Mouse (Mus musculus) G1E (cell line): ENCODE results near the gene Magi1.

Experiments used
- CTCF ChIP-seq: IDR thresholded peaks from 2 replicates; pipeline ENCODE4 v1.5.1; 2012; ENCODE audit warnings: low read depth, low read length, inconsistent platforms, mixed read lengths
- GATA1 ChIP-seq: IDR thresholded peaks from 2 replicates; pipeline ENCODE4 v1.6.1; 2012; ENCODE audit warnings: borderline replicate concordance, low read length, inconsistent platforms, mixed read lengths
- GATA2 ChIP-seq: IDR thresholded peaks from 2 replicates; pipeline ENCODE4 v1.6.1; 2012; ENCODE audit warnings: low read depth, low read length, inconsistent platforms, borderline replicate concordance
- POLR2AphosphoS5 ChIP-seq: IDR thresholded peaks from 2 replicates; pipeline ENCODE4 v1.6.1; 2012; ENCODE audit warnings: low read depth, low read length, inconsistent platforms; ENCODE audit not compliant: insufficient replicate concordance
- TAL1 ChIP-seq: conservative IDR thresholded peaks from 2 replicates; pipeline ENCODE4 v1.6.1; 2012; ENCODE audit warnings: low read depth, low read length, inconsistent platforms, mixed read lengths

- TF ChIP-seq CTCF (no peak), GATA1 (no peak), POLR2AphosphoS5 (no peak), TAL1 (no peak), GATA2 (no peak)
Measured at GRCm38 (mm10) chr6:93913226-93913861, 370.4 kb downstream of the Magi1 start.
